Mouse (Mus musculus) heart, postnatal 0 days (tissue): ENCODE data around the gene Nrg3. TPM values are rescaled to one million over a fixed set of nuclear protein-coding genes. Genes with fewer than 3 reads are reported as not detected.

Experiments
- ATAC-seq: fragments of 200-750 bp; cut with Nextera tagmentation; 2 replicates; pipeline ENCODE4 v1.8.0; 2017; ENCODE audit warnings: low read depth, moderate number of reproducible peaks, moderate library complexity; ENCODE audit not compliant: insufficient read depth
- DNase-seq: peaks from one replicate; pipeline ENCODE4 v3.0.0-alpha.2; 2016; ENCODE audit warnings: low spot score
- H3K27ac ChIP-seq: fragments of 300-500 bp; sonication (generic); 2 replicates; pipeline ENCODE4 v1.5.1; 2014; ENCODE audit warnings: low read depth, mild to moderate bottlenecking
- H3K27me3 ChIP-seq: fragments of 300-500 bp; sonication (generic); 2 replicates; pipeline ENCODE4 v1.6.1; 2014; ENCODE audit warnings: low read length, mixed read lengths; ENCODE audit not compliant: control insufficient read depth, insufficient read depth
- H3K36me3 ChIP-seq: fragments of 300-500 bp; sonication (generic); replicated peaks from 2 replicates; pipeline ENCODE4 v1.6.1; 2014; ENCODE audit warnings: low read length, mixed read lengths; ENCODE audit not compliant: control insufficient read depth, insufficient read depth
- H3K4me1 ChIP-seq: fragments of 300-500 bp; sonication (generic); 2 replicates; pipeline ENCODE4 v1.6.1; 2014; ENCODE audit warnings: antibody characterized with exemption; ENCODE audit not compliant: control insufficient read depth, insufficient read depth
- H3K4me2 ChIP-seq: fragments of 300-500 bp; sonication (generic); 2 replicates; pipeline ENCODE4 v1.6.1; 2014; ENCODE audit warnings: low read depth, mild to moderate bottlenecking, low read length, moderate library complexity
- H3K4me3 ChIP-seq: fragments of 300-500 bp; sonication (generic); 2 replicates; pipeline ENCODE4 v1.5.1; 2014; ENCODE audit warnings: low read depth, low read length
- H3K9ac ChIP-seq: fragments of 300-500 bp; sonication (generic); replicated peaks from 2 replicates; pipeline ENCODE4 v1.6.1; 2014; ENCODE audit warnings: low read depth, low read length, mixed read lengths
- H3K9me3 ChIP-seq: fragments of 300-500 bp; sonication (generic); replicated peaks from 2 replicates; pipeline ENCODE4 v1.6.1; 2016; ENCODE audit warnings: low read length; ENCODE audit not compliant: control insufficient read depth
- CTCF ChIP-seq: IDR thresholded peaks from 2 replicates; pipeline ENCODE4 v1.5.1; 2016; ENCODE audit warnings: antibody characterized with exemption, control low read depth, low read depth
- EP300 ChIP-seq: IDR thresholded peaks from 2 replicates; pipeline ENCODE4 v1.6.1; 2016; ENCODE audit warnings: antibody characterized with exemption, low read depth
- WGBS: fragments of 180-500 bp; shearing (Covaris S2); extraction: QIAGEN DNeasy Blood & Tissue Kit; methylation state at CpG from one replicate; pipeline ENCODE4 v1.1.7; 2014; 5-methylcytosine and 5-hydroxymethylcytosine counted together
- polyA plus RNA-seq: library from polyadenylated mRNA; unstranded; fragments of >200 nt; fragmentation: Nextera tagmentation; extraction: Ambion mirVana; gene quantifications from 2 replicates; pipeline ENCODE4 v1.2.1, GENCODE M21; 2015
- total RNA-seq: library from RNA; depleted of rRNA; stranded (reverse); fragments of >200 nt; gene quantifications from 2 replicates; pipeline ENCODE4 v1.2.3, GENCODE M21; 2014; ENCODE audit warnings: low replicate concordance

Gene Nrg3
- total and polyA plus RNA-seq, 2 experiments from 2014 or later = not detected

- no peak overlapping the region for H3K9ac ChIP-seq
- H3K27me3 ChIP-seq = no peaks in the 10 kb centered on the region
- no peak for ATAC-seq
- no peak for DNase-seq
- no peaks in the 10 kb centered on the region for H3K9me3 ChIP-seq
- H3K27ac ChIP-seq = no peak overlapping the region
- no peak overlapping the region for H3K4me2 ChIP-seq
- no peaks in the 10 kb centered on the region for H3K36me3 ChIP-seq
- H3K4me3 ChIP-seq = no peak overlapping the region
- TF ChIP-seq EP300 (no peak), CTCF (no peak)
- no peaks in the 10 kb centered on the region for H3K4me1 ChIP-seq
Measured at GRCm38 (mm10) chr14:39014126-39014525, 458.8 kb downstream of the Nrg3 start.

DNA sequence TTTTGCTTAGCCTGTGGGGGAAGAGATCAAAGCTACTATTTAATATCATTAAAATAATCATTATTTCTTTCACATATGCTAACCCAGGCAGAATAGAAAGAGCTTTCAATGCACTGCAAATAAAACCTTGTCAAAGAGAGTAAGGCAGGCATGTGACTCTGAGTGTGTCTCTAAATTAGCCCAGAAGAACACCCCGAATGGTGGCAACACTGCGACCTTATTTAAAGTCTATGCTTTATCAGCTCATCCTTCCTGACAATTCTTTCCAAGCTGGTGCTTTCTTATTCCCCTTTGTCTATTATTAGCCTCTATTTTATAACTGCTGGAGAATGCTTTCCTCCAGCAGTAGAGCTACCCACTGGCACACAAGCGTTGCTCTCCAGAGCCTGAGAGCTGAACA is 475.0 kb downstream of the Nrg3 start:
- ATAC-seq (no peak), DNase-seq (no peak)
- 60% methylated on average over 3 of the region's 3 CpGs for WGBS
- Histone ChIP-seq H3K36me3 (no peaks in the 10 kb centered on the region), H3K4me1 (no peaks in the 10 kb centered on the region), H3K27ac (no peak overlapping the region), H3K9ac (no peak overlapping the region), H3K4me2 (no peak overlapping the region), H3K9me3 (no peaks in the 10 kb centered on the region), H3K27me3 (no peaks in the 10 kb centered on the region), H3K4me3 (no peak overlapping the region)
- TF ChIP-seq EP300 = no peak
- TF ChIP-seq CTCF = no peak

DNA sequence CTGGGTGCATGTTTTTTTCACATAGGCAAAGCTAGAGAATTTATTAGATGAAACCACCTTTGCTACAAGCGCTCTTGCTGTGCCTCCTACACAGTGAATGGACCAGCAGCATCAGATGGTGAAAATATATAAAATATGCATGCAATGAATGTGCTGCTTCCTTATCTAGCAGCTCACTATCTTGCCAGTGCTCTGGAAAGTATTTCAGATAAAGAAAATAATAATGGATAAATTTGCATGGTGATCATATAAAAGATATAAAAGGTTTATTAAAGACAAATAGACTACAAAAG is 480.4 kb downstream of the Nrg3 start:
- H3K36me3 ChIP-seq = no peaks in the 10 kb centered on the region
- DNase-seq = no peak
- no peaks in the 10 kb centered on the region for H3K4me1 ChIP-seq
- no peak overlapping the region for H3K9ac ChIP-seq
- H3K4me2 ChIP-seq = no peak overlapping the region
- H3K27me3 ChIP-seq = no peaks in the 10 kb centered on the region
- 72% methylated on average over 1 of the region's 1 CpGs for WGBS
- ATAC-seq = no peak
- H3K4me3 ChIP-seq = no peak overlapping the region
- no peak overlapping the region for H3K27ac ChIP-seq
- TF ChIP-seq EP300 (no peak), CTCF (no peak)
- no peaks in the 10 kb centered on the region for H3K9me3 ChIP-seq

DNA sequence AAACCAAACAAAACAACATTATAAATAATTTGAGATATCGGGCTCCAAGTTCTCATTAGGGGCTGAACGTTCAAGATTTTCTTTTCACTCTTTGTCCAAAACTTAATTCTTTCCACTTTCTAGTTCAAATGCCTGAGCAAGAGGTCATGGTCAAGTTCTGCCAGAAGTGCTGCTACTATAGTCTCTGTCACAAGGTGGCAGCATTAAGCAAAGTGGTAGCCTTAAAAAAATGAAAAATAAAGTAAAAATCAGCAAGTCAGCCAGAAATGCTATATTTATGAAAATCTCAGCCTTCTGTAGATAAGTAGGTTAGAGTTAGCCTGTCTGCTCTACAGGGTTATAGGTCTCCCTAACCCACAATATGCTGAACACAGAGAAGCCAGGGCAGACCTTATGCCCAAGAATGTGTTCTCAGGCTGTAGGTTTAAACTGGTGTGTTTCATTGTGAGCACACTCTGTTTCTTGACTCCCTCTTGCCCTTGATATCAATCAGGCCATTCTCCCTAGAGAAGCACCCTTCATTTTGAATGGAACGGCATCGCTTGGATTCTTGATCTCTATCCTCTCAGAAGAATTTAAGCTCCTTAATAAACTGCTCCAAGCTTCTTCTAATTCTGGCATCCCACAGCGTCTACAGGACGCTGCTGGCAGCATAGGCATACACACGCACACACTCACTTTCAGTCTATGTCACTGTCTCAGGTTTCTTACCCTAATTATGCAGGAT is 480.9 kb downstream of the Nrg3 start:
- no peaks in the 10 kb centered on the region for H3K9me3 ChIP-seq
- H3K27me3 ChIP-seq = no peaks in the 10 kb centered on the region
- H3K9ac ChIP-seq = no peak overlapping the region
- H3K4me2 ChIP-seq = no peak overlapping the region
- no peaks in the 10 kb centered on the region for H3K4me1 ChIP-seq
- no peak for TF ChIP-seq CTCF
- no peak for TF ChIP-seq EP300
- ATAC-seq (no peak), DNase-seq (no peak)
- no peak overlapping the region for H3K4me3 ChIP-seq
- WGBS = 66% methylated on average over 7 of the region's 7 CpGs
- H3K36me3 ChIP-seq = no peaks in the 10 kb centered on the region
- no peak overlapping the region for H3K27ac ChIP-seq

DNA sequence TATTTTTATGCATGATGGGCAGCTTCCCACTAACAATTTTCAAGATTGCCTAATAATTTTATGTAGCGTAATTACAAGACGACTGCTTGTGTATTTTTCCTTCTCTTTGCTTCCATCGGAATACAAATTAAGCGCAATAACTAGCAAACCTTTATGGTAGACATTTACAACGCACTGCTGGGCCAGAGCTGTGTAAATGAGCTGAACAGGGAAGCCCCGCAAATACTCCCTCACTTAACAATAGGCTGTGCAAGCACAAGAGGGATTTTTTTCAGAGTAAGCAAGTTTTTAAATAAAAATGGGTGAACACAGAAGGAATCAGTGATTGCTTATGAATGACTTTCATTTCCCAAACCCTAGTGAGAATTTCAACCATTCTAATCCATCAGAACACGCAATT is 513.5 kb downstream of the Nrg3 start:
- Histone ChIP-seq H3K27ac (no peak overlapping the region), H3K9me3 (no peaks in the 10 kb centered on the region), H3K4me1 (no peaks in the 10 kb centered on the region), H3K9ac (no peak overlapping the region), H3K36me3 (no peaks in the 10 kb centered on the region), H3K4me3 (no peak overlapping the region), H3K27me3 (no peaks in the 10 kb centered on the region), H3K4me2 (no peak overlapping the region)
- TF ChIP-seq EP300 (no peak), CTCF (no peak)
- DNase-seq (no peak), ATAC-seq (no peak)
- 74% methylated on average over 7 of the region's 7 CpGs for WGBS

GRCm38 (mm10) chr14:38937481-38937880 is 535.4 kb downstream of the Nrg3 start:
- Histone ChIP-seq H3K27me3 (no peaks in the 10 kb centered on the region), H3K4me3 (no peak overlapping the region), H3K36me3 (no peaks in the 10 kb centered on the region), H3K9me3 (0 out of 2 replicates have a peak, but pooled peaks cover 2% of the 10 kb centered on the region), H3K4me1 (no peaks in the 10 kb centered on the region), H3K9ac (no peak overlapping the region), H3K27ac (no peak overlapping the region), H3K4me2 (no peak overlapping the region)
- no peak for ATAC-seq
- no peak for TF ChIP-seq CTCF
- no peak for TF ChIP-seq EP300
- no peak for DNase-seq
- 50% methylated on average over 1 of the region's 1 CpGs for WGBS
